Mouse (Mus musculus) ES-Bruce4 (cell line): ENCODE results near the gene Oser1.

Experiments used
- CTCF ChIP-seq: IDR thresholded peaks from one replicate; pipeline ENCODE4 v1.8.1; 2011; ENCODE audit warnings: low read depth, low read length
- EP300 ChIP-seq: IDR thresholded peaks from 2 replicates; pipeline ENCODE4 v1.6.1; 2011; ENCODE audit warnings: low read depth, low read length; ENCODE audit not compliant: insufficient read depth

DNA sequence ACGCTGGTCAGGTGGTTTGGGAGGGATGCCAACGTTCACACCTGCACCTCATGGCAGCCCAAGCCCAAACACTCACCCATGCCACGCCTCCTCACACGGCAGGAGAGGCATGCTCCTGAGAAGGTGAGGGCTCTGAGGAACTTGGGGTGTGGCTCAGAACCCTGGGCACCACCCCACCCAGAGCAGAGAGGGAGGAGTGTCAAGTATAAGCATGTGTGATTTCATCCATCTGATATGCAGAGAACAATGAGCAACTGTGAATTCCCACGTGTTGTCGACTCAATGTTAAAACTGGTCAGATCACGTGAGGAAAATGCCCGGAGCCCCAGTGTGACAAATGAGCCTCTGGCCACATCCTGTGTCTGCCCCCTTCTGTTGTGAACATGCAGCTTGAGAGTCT, 42.3 kb upstream of the Oser1 start:
- TF ChIP-seq CTCF (no peak), EP300 (no peak)
